Mouse (Mus musculus) thymus, adult 2 months (tissue): Measurements from ENCODE around the gene Cyb561d2. TPM values are rescaled to one million over a fixed set of nuclear protein-coding genes. Genes with fewer than 3 reads are reported as not detected.

Source experiments
- DNase-seq: peaks from one replicate; pipeline ENCODE4 v3.0.0; 2021
- H3K27ac ChIP-seq: fragments of 200-500 bp; 2 replicates; pipeline ENCODE4 v1.5.1; 2012; ENCODE audit warnings: low read length, control low read depth; ENCODE audit not compliant: control insufficient read depth, insufficient read depth
- H3K27me3 ChIP-seq: fragments of 200-500 bp; 2 replicates; pipeline ENCODE4 v1.6.1; 2012; ENCODE audit warnings: mild to moderate bottlenecking, low read length, moderate library complexity, mixed read lengths; ENCODE audit not compliant: control insufficient read depth, insufficient read depth
- H3K36me3 ChIP-seq: fragments of 200-500 bp; 2 replicates; pipeline ENCODE4 v1.6.1; 2012; ENCODE audit warnings: mild to moderate bottlenecking, low read length, moderate library complexity; ENCODE audit not compliant: control insufficient read depth, insufficient read depth
- H3K4me1 ChIP-seq: fragments of 200-500 bp; replicated peaks from 2 replicates; pipeline ENCODE4 v1.6.1; 2012; ENCODE audit warnings: low read length; ENCODE audit not compliant: control insufficient read depth, insufficient read depth
- H3K4me3 ChIP-seq: fragments of 200-500 bp; 2 replicates; pipeline ENCODE4 v1.5.1; 2012; ENCODE audit warnings: mild to moderate bottlenecking, low read length, control low read depth, moderate library complexity; ENCODE audit not compliant: control insufficient read depth, insufficient read depth
- CTCF ChIP-seq: fragments of 200-500 bp; IDR thresholded peaks from 2 replicates; pipeline ENCODE4 v1.5.1; 2012; ENCODE audit warnings: mild to moderate bottlenecking, control low read depth, low read length, moderate library complexity, borderline replicate concordance; ENCODE audit not compliant: control insufficient read depth, poor library complexity, insufficient read depth; ENCODE audit errors: extremely low read depth
- POLR2A ChIP-seq: fragments of 200-500 bp; IDR thresholded peaks from 2 replicates; pipeline ENCODE4 v1.6.1; 2012; ENCODE audit warnings: mild to moderate bottlenecking, low read length, control low read depth, moderate library complexity; ENCODE audit not compliant: control insufficient read depth, poor library complexity, insufficient read depth; ENCODE audit errors: extremely low read depth
- WGBS: fragments of 180-500 bp; shearing (Covaris S2); methylation state at CpG from one replicate; pipeline ENCODE4 v1.1.7; 2018; 5-methylcytosine and 5-hydroxymethylcytosine counted together
- polyA plus RNA-seq: library from polyadenylated mRNA; depleted of rRNA; stranded (reverse); fragments of >200 nt; gene quantifications from 2 replicates; pipeline ENCODE4 v1.2.3, GENCODE M21; 2012

Gene Cyb561d2
- polyA plus RNA-seq, 1 experiment: 84.3 TPM

DNA sequence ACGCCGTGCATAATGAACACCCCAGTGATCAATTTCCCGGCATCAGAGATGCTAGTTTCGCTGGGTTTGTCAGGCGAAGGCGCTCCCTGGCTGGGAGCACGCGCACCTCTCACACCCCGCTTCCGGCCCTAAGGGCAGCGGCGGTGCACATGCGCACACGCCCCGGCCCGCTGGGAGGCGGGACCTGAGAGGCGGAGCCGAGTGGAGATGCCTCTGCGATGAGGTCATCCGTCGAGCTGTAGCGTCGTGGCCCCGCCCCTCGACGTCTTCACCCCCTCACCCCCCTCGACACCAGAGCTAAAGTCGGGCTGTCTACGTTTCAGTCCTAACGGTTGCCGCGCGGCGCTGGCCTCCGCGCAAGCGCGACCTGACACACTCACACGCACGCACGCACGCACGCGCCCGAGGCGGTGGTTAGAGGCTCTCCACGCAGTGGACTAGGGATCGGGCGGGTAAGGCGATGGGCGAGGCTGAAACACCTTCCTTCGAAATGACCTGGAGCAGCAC is 12.4 kb upstream of the Cyb561d2 start:
- TF ChIP-seq CTCF: peak; percentile 34; the same call in 1 of the 2 replicates
- peak; percentile 90 for TF ChIP-seq POLR2A
- no peaks in the 10 kb centered on the region for H3K27me3 ChIP-seq
- peak overlapping the region; percentile 75 for H3K27ac ChIP-seq
- under 1% methylated on average over 53 of the region's 53 CpGs for WGBS
- H3K36me3 ChIP-seq: peaks cover 23% of the 10 kb centered on the region
- H3K4me1 ChIP-seq: peaks cover 49% of the 10 kb centered on the region
- DNase-seq: peak; percentile 94
- H3K4me3 ChIP-seq: peak overlapping the region; percentile 73

DNA sequence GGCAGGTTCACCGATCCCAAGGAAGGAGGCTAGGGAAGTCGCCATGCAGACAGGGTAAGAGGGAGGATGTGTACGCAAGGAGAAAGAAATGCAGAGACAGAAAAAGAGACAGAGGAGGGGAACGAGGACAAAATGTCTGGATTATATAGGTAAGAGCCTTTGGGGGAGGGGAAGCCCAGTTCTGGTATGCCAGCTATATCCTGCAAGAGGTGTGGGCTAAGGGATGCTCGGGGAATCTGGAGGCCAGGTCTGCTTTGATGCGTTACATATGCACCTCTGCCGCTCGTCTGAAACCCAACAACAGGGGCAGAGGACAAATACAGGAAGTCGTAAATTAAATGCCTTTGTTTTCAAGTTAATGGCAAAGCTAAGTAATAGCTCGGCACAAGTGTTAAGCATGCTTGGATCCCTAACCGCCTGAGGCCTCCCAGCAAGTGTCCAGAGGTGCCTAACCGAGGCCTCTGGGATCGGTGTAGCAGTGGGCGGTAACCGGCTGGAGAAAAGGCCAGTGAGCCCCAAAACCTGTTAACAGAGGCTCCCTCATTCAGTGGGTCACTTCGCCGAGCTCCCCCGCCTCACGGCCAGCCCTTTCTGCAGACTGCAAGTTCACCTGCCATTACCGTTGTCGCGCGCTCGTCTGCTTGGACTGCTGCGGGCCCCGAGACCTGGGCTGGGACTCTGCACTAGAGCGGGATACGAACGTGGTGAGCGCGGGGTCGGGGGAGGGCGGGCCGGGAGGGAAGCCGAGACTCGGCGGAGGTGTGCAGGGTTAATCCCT is 11.7 kb upstream of the Cyb561d2 start:
- WGBS: 4% methylated on average over 37 of the region's 37 CpGs
- peaks cover 17% of the 10 kb centered on the region for H3K36me3 ChIP-seq
- TF ChIP-seq CTCF: 0 out of 2 replicates have a peak, but pooled peaks have one; percentile 13
- TF ChIP-seq POLR2A: no peak
- H3K27me3 ChIP-seq: no peaks in the 10 kb centered on the region
- peak; percentile 59 for DNase-seq
- H3K4me3 ChIP-seq: peak overlapping the region; percentile 71
- peak overlapping the region; percentile 75 for H3K27ac ChIP-seq
- peaks cover 49% of the 10 kb centered on the region for H3K4me1 ChIP-seq

DNA sequence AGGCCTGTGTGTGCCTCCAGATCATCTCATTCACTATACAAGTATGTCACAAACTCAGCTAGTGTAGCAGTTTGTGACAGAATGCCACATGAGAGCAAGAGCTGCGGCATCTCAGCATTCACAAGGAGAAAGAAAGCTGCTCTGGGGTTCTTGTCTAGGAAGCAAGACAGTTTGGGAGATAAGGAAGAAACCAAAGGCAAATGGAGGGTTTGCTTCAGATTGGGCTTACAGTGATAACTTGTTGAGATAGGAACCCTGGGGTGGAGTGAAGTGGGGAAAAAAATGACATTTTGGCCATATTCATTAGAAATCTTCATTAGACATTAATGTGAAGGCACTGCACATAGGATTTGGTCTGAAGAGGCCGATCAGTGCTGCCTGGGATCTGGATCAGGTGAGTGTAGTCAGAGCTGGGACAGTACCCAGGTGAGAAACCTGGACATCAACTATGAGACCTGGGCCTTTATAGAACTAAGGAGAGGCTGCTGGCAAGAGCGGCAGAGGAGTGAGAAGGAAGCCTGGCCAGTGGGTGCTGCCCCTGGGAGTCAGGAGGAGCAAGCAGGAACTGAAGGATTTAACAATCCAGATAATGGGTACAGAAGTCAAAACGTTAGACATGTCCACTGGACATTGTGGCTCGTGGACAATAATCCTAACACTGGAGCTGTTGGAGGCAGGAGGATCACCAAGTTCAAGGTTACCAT is 10.8 kb upstream of the Cyb561d2 start:
- H3K27ac ChIP-seq: no peak overlapping the region
- H3K4me3 ChIP-seq: no peak overlapping the region
- H3K36me3 ChIP-seq: peaks cover 8% of the 10 kb centered on the region
- DNase-seq: no peak
- TF ChIP-seq POLR2A (no peak), CTCF (no peak)
- H3K27me3 ChIP-seq: no peaks in the 10 kb centered on the region
- 89% methylated on average over 5 of the region's 5 CpGs for WGBS
- H3K4me1 ChIP-seq: peaks cover 49% of the 10 kb centered on the region

DNA sequence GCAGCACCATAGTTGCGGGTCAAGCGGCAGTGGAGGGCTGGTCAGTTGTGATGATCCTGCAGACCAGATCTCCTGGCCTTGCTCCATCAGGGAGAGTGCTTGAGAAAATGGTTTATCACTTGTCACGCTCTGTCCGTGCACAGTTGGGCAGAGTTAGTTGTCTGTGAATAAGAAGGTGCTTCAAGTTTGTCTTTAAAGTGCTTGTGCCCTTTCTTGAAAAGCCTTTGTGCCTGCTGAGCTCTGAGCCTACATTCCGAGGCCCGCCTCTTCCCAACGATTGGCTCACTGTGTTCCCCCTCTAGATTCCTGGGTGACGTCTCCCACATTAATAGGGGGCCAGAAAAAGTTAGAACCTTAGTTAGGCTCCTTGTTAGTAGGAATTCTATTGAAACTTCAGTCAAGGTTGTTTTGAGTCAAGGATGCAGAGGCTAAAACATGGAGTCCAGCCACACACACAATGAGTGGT is 9.9 kb upstream of the Cyb561d2 start:
- DNase-seq: no peak
- peak overlapping the region; percentile 28; the same call in 1 of the 2 replicates for H3K27ac ChIP-seq
- no peaks in the 10 kb centered on the region for H3K27me3 ChIP-seq
- H3K36me3 ChIP-seq: no peaks in the 10 kb centered on the region; the same call in 1 of the 2 replicates
- 45% methylated on average over 8 of the region's 8 CpGs for WGBS
- peaks cover 57% of the 10 kb centered on the region for H3K4me1 ChIP-seq
- peak overlapping the region; percentile 53 for H3K4me3 ChIP-seq
- TF ChIP-seq POLR2A (no peak), CTCF (no peak)

DNA sequence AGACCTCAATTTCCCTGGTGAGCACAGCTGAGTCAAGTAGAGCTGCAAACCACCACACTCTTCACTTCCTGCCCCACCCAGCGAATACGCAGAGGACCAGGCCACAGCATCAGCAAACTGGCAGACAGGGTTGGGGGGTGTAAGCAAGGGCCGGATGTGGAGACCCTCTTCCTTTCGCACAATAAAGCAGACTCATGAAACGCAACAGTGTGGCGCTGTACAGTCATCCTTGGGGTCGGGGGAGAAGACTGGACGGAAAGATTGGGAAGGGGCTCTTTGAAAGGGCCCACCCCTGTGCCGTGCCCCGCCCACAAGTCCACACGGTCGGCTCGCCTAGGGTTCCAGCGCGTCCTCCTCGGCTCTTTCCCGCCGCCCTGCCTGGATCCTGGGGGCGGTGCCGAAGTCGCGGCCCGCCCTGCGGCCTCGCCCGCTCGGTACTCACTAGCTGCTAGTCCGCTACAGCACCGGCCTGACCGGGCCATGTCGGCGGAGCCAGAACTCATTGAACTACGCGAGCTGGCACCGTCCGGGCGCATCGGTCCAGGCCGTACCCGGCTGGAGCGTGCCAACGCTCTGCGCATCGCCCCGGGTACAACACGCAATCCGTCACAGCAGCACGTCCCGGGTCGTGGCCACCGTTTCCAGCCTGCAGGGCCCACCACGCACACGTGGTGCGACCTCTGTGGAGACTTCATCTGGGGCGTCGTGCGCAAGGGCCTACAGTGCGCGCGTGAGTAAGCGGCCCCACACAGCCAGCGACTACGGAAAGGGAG is 9.3 kb upstream of the Cyb561d2 start, which contains the start of gene Rassf1:
TSS of gene Rassf1 (plus strand) at position 439 of the 773 bp plus-strand sequence.
- DNase-seq: peak; percentile 80
- peaks cover 58% of the 10 kb centered on the region for H3K4me1 ChIP-seq
- 2% methylated on average over 63 of the region's 63 CpGs for WGBS

DNA sequence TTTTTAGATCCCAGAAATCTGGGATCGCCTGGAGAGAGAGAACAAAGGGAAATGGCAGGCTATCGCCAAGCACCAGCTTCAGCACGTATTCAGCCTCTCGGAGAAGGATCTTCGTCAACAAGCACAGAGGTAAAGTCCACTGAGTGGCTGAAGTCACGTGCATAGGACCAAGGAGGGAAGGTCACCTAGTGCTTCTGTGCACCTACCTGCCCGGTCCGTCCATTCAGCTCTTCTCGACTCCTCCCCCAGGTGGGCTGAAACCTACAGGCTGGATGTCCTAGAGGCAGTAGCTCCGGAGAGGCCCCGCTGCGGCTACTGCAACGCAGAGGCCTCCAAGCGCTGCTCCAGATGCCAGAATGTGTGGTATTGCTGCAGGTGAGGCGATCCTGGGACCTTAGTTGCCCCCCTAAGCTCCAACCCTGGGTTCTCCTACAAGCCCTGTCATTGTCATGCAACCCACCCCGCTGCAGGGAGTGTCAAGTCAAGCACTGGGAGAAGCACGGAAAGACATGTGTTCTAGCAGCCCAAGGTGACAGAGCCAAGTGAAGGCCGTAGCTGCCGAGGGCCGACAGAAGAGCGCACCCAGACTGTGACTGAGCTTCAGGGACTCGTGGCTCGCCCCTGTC is 8.6 kb upstream of the Cyb561d2 start:
- Histone ChIP-seq H3K27me3 (no peaks in the 10 kb centered on the region), H3K27ac (peak overlapping the region; percentile 70), H3K4me1 (peaks cover 61% of the 10 kb centered on the region), H3K36me3 (no peaks in the 10 kb centered on the region), H3K4me3 (peak overlapping the region; percentile 53)
- TF ChIP-seq POLR2A (peak; percentile 13; the same call in 1 of the 2 replicates), CTCF (no peak)
- no peak for DNase-seq
- 61% methylated on average over 23 of the region's 23 CpGs for WGBS

More for the DNA sequence above, 9.3 kb upstream of the Cyb561d2 start, which contains the start of gene Rassf1:
- Histone ChIP-seq H3K36me3 (no peaks in the 10 kb centered on the region), H3K27ac (peak within 1 kb of the TSS; percentile 70), H3K4me3 (peak within 1 kb of the TSS; percentile 53), H3K27me3 (no peaks in the 10 kb centered on the region)
- TF ChIP-seq POLR2A (no peak), CTCF (0 out of 2 replicates have a peak, but pooled peaks have one; percentile 35)
